Mouse (Mus musculus): ENCODE data around the gene Adam1b.

The Adam1b gene

GRCm38 (mm10) chr5:121493305-121493704 is 9.9 kb downstream of the Adam1b start:
- no peak for DNase-seq (ENCODE audit: low spot score)

- DNase-seq (ENCODE audit: low spot score): no peak
These were observed 18.4 kb downstream of the Adam1b start for GRCm38 (mm10) chr5:121484801-121485200.

GRCm38 (mm10) chr5:121477680-121478079 is 25.6 kb downstream of the Adam1b start:
- DNase-seq (ENCODE audit: low spot score): peak; percentile 90

- DNase-seq (ENCODE audit: low spot score): no peak
These were observed 27.2 kb downstream of the Adam1b start for GRCm38 (mm10) chr5:121476040-121476439.

- no peak for DNase-seq (ENCODE audit: low spot score)
These were observed 28.6 kb downstream of the Adam1b start for GRCm38 (mm10) chr5:121474610-121475009.

GRCm38 (mm10) chr5:121472411-121472810 is 30.8 kb downstream of the Adam1b start:
- DNase-seq (ENCODE audit: low spot score): no peak

- no peak for DNase-seq (ENCODE audit: low spot score)
These were observed 33.7 kb downstream of the Adam1b start for GRCm38 (mm10) chr5:121469566-121469965.

- DNase-seq (ENCODE audit: low spot score): no peak
These were observed 39.5 kb downstream of the Adam1b start for GRCm38 (mm10) chr5:121463601-121464250.

GRCm38 (mm10) chr5:121462967-121463366 is 40.3 kb downstream of the Adam1b start:
- DNase-seq (ENCODE audit: low spot score): no peak

- DNase-seq (ENCODE audit: low spot score): no peak
These were observed 41.1 kb downstream of the Adam1b start for GRCm38 (mm10) chr5:121462171-121462502.

- DNase-seq (ENCODE audit: low spot score): no peak
These were observed 41.7 kb downstream of the Adam1b start for GRCm38 (mm10) chr5:121461339-121462170.

GRCm38 (mm10) chr5:121455510-121456265 is 47.5 kb downstream of the Adam1b start:
- DNase-seq (ENCODE audit: low spot score): no peak

- no peak for DNase-seq (ENCODE audit: low spot score)
These were observed 48.8 kb downstream of the Adam1b start for GRCm38 (mm10) chr5:121454503-121454782.

- DNase-seq (ENCODE audit: low spot score): no peak
These were observed 49.3 kb downstream of the Adam1b start for GRCm38 (mm10) chr5:121453743-121454502.

GRCm38 (mm10) chr5:121452906-121453305 is 50.3 kb downstream of the Adam1b start:
- DNase-seq (ENCODE audit: low spot score): no peak

- DNase-seq (ENCODE audit: low spot score): peak; percentile 99
These were observed 51.0 kb downstream of the Adam1b start, which contains the start of gene Erp29 for GRCm38 (mm10) chr5:121452026-121452869. Gene Erp29, minus strand, starts transcription at chr5:121452506.

- peak; percentile 56 for DNase-seq (ENCODE audit: low spot score)
These were observed 51.6 kb downstream of the Adam1b start, which contains the start of gene Tmem116 for GRCm38 (mm10) chr5:121451644-121452025. Gene Tmem116, plus strand, starts transcription at chr5:121451893.

- DNase-seq (ENCODE audit: low spot score): no peak
These were observed 52.0 kb downstream of the Adam1b start for GRCm38 (mm10) chr5:121451203-121451602.

- no peak for DNase-seq (ENCODE audit: low spot score)
These were observed 52.8 kb downstream of the Adam1b start for GRCm38 (mm10) chr5:121450476-121450875.
